Mouse (Mus musculus): ENCODE results near the gene Boc. TPM values are rescaled to one million over a fixed set of nuclear protein-coding genes. Genes with fewer than 3 reads are reported as not detected.
"Not testable (repeated sequence)": the region's sequence is repeated elsewhere in the genome, so short reads cannot be mapped to it uniquely, and the experiment has no call there.

The Boc gene
- total RNA-seq, 2 experiments from 2014 or later = 14.0 to 15.9 TPM

- no peak for DNase-seq
Observed at GRCm38 (mm10) chr16:44492151-44492550, 66.5 kb downstream of the Boc start.

- DNase-seq = no peak
Observed at GRCm38 (mm10) chr16:44491051-44491450, 67.6 kb downstream of the Boc start.

- DNase-seq = no peak
Observed at GRCm38 (mm10) chr16:44487194-44487593, 71.5 kb downstream of the Boc start.

GRCm38 (mm10) chr16:44486612-44487011 is 72.1 kb downstream of the Boc start:
- no peak for DNase-seq

GRCm38 (mm10) chr16:44485691-44486090 is 73.0 kb downstream of the Boc start:
- DNase-seq = no peak

GRCm38 (mm10) chr16:44484831-44485230 is 73.9 kb downstream of the Boc start:
- no peak for DNase-seq

- peak; percentile 87 for DNase-seq
Observed at GRCm38 (mm10) chr16:44484079-44484478, 74.6 kb downstream of the Boc start.

- no peak for DNase-seq
Observed at GRCm38 (mm10) chr16:44481599-44482593, 76.8 kb downstream of the Boc start.

- DNase-seq = no peak
Observed at GRCm38 (mm10) chr16:44480616-44481015, 78.1 kb downstream of the Boc start.

GRCm38 (mm10) chr16:44479852-44480251 is 78.8 kb downstream of the Boc start:
- DNase-seq = no peak

GRCm38 (mm10) chr16:44478767-44479166 is 79.9 kb downstream of the Boc start:
- no peak for DNase-seq

- DNase-seq = no peak
Observed at GRCm38 (mm10) chr16:44475682-44476375, 82.9 kb downstream of the Boc start.

GRCm38 (mm10) chr16:44475281-44475680 is 83.4 kb downstream of the Boc start:
- no peak for DNase-seq

- DNase-seq = no peak
Observed at GRCm38 (mm10) chr16:44460922-44461321, 97.8 kb downstream of the Boc start.

- no peak for DNase-seq
Observed at GRCm38 (mm10) chr16:44458826-44459225, 99.9 kb downstream of the Boc start.

GRCm38 (mm10) chr16:44457858-44458257 is 100.8 kb downstream of the Boc start:
- no peak for DNase-seq

GRCm38 (mm10) chr16:44441913-44442312 is 116.8 kb downstream of the Boc start:
- DNase-seq = not testable (repeated sequence)

- DNase-seq = no peak
Observed at GRCm38 (mm10) chr16:44435481-44435880, 123.2 kb downstream of the Boc start.

Small RNA genes lying within 50 kb of the gene (microRNA-seq; reads per million reads assigned to microRNA genes)
- 0.50 to 0.95 reads per million in 2 experiments for gene Mir3081

Other genes with a start within 250 kb of the Boc start
- under 1 TPM; 0.09 to 0.34 TPM for gene Sidt1, start 225.7 kb downstream of the Boc start, total RNA-seq (2021)
- gene Spice1, start 211.8 kb downstream of the Boc start, total RNA-seq (2021) = 1 to 10 TPM; 7.4 to 9.3 TPM
- under 1 TPM in 1 of 2 experiments, not detected in 1; 0.42 TPM for gene Cfap44, start 164.1 kb downstream of the Boc start, total RNA-seq (2021)
- gene Nepro, start 165.4 kb upstream of the Boc start, total RNA-seq (2021) = 1 to 10 TPM; 4.4 to 5.6 TPM
- gene Gtpbp8, start 187.5 kb upstream of the Boc start, total RNA-seq (2021) = 10 to 100 TPM; 13.0 to 13.2 TPM
- gene Cd200r1, start 206.8 kb upstream of the Boc start, total RNA-seq (2021) = under 1 TPM; 0.28 to 0.70 TPM